Mouse (Mus musculus): ENCODE results near the gene Hist1h2ag. TPM values are rescaled to one million over a fixed set of nuclear protein-coding genes. Genes with fewer than 3 reads are reported as not detected.

Gene Hist1h2ag
- polyA plus RNA-seq (2017; shearing (Covaris generic)): 2.9 TPM

GRCm38 (mm10) chr13:22042568-22043502 lies at the start of gene Hist1h2ag, which contains the start of gene Hist1h2bj:
Hist1h2ag (minus strand) TSS chr13:22042944.
Hist1h2bj (plus strand) TSS chr13:22043214.

GRCm38 (mm10) chr13:22084140-22084539 lies 41.4 kb upstream of the Hist1h2ag start, which contains the start of gene Vmn1r188:
Vmn1r188 (plus strand) TSS chr13:22084440.

GRCm38 (mm10) chr13:22041142-22041536 lies 1.6 kb downstream of the Hist1h2ag start, which contains the start of gene Hist1h4i:
Hist1h4i (minus strand) TSS chr13:22041362.

DNA sequence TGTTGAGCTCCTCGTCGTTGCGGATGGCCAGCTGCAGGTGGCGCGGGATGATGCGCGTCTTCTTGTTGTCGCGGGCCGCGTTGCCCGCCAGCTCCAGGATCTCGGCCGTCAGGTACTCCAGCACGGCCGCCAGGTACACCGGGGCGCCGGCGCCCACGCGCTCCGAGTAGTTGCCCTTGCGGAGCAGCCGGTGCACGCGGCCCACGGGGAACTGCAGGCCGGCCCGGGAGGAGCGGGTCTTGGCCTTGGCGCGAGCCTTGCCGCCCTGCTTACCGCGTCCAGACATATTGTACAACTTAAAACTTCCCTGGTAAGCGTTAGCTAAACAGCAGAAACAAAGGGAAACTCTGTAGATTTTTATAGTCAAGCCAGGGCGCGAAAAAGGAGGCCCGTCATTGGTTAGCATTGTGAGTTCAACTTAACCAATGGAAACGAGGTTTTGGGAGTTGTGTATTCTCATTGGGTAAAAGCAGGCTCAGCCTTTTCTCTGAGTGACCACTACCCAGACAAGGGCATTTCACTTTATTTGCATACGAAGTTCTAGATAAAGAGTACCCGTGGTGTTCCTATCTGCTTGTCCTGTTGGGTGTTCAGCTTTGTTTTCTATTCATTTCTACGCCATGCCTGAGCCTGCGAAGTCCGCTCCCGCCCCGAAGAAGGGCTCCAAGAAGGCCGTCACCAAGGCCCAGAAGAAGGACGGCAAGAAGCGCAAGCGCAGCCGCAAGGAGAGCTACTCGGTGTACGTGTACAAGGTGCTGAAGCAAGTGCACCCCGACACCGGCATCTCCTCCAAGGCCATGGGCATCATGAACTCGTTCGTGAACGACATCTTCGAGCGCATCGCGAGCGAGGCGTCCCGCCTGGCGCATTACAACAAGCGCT lies 7.2 kb downstream of the Hist1h2ag start, which contains the start of the genes Hist1h2ah and Hist1h2bk:
Hist1h2ah (minus strand) TSS at position 302 of the 882 bp plus-strand sequence.
Hist1h2bk (plus strand) TSS at position 604 of the 882 bp plus-strand sequence.

GRCm38 (mm10) chr13:22009642-22010041 lies 33.1 kb downstream of the Hist1h2ag start, which contains the start of gene Prss16:
Prss16 (minus strand) TSS chr13:22009742.

Other genes with a start within 250 kb of the Hist1h2ag start
- 4.2 TPM for gene Hist1h2bq, start 232.7 kb downstream of the Hist1h2ag start, polyA plus RNA-seq (2017; shearing (Covaris generic))
- gene Hist1h2ao, start 232.5 kb downstream of the Hist1h2ag start, polyA plus RNA-seq (2017; shearing (Covaris generic)): 3.7 TPM
- 31.4 TPM for gene Hist1h4m, start 231.2 kb downstream of the Hist1h2ag start, polyA plus RNA-seq (2017; shearing (Covaris generic))
- 21.6 TPM for gene Hist1h4n, start 210.7 kb downstream of the Hist1h2ag start, polyA plus RNA-seq (2017; shearing (Covaris generic))
- gene Hist1h2ap, start 209.4 kb downstream of the Hist1h2ag start, polyA plus RNA-seq (2017; shearing (Covaris generic)): 37.5 TPM
- gene Hist1h2br, start 209.2 kb downstream of the Hist1h2ag start, polyA plus RNA-seq (2017; shearing (Covaris generic)): 3.9 TPM
- 0.39 TPM for gene Zfp184, start 97.8 kb downstream of the Hist1h2ag start, polyA plus RNA-seq (2017; shearing (Covaris generic))
- not detected for gene Pom121l2, start 61.8 kb downstream of the Hist1h2ag start, polyA plus RNA-seq (2017; shearing (Covaris generic))
- gene Prss16, start 33.2 kb downstream of the Hist1h2ag start, polyA plus RNA-seq (2017; shearing (Covaris generic)): 1.3 TPM
- 6.2 TPM for gene Hist1h2ah, start 7.4 kb downstream of the Hist1h2ag start, polyA plus RNA-seq (2017; shearing (Covaris generic))
- gene Hist1h2bk, start 7.1 kb downstream of the Hist1h2ag start, polyA plus RNA-seq (2017; shearing (Covaris generic)): not detected
- 12.0 TPM for gene Hist1h4i, start 1.6 kb downstream of the Hist1h2ag start, polyA plus RNA-seq (2017; shearing (Covaris generic))
- gene Hist1h2bj, start 270 bp upstream of the Hist1h2ag start, polyA plus RNA-seq (2017; shearing (Covaris generic)): not detected
- gene Vmn1r188, start 41.5 kb upstream of the Hist1h2ag start, polyA plus RNA-seq (2017; shearing (Covaris generic)): not detected
- gene Vmn1r189, start 62.9 kb upstream of the Hist1h2ag start, polyA plus RNA-seq (2017; shearing (Covaris generic)): not detected
- gene Vmn1r191, start 141.0 kb upstream of the Hist1h2ag start, polyA plus RNA-seq (2017; shearing (Covaris generic)): 0.10 TPM
- gene Vmn1r192, start 148.2 kb upstream of the Hist1h2ag start, polyA plus RNA-seq (2017; shearing (Covaris generic)): not detected
- gene Vmn1r193, start 180.2 kb upstream of the Hist1h2ag start, polyA plus RNA-seq (2017; shearing (Covaris generic)): not detected
- gene Vmn1r194, start 201.3 kb upstream of the Hist1h2ag start, polyA plus RNA-seq (2017; shearing (Covaris generic)): not detected
- gene Vmn1r195, start 227.6 kb upstream of the Hist1h2ag start, polyA plus RNA-seq (2017; shearing (Covaris generic)): not detected
- not detected for gene Vmn1r196, start 247.0 kb upstream of the Hist1h2ag start, polyA plus RNA-seq (2017; shearing (Covaris generic))